Mouse (Mus musculus) activated CD4-positive, CD25-positive, alpha-beta regulatory T cell, adult 4 months (primary cell): ENCODE results near the gene Ext2. TPM values are rescaled to one million over a fixed set of nuclear protein-coding genes. Genes with fewer than 3 reads are reported as not detected.

Experiments
- ATAC-seq: one replicate; pipeline ENCODE4 v1.8.0; 2017
- polyA plus RNA-seq, 2 experiments: library from polyadenylated mRNA; unstranded; fragments of 100-300 nt; shearing (Covaris generic); gene quantifications; one replicate each; pipeline ENCODE4 v1.2.1; 2017

Ext2 gene
- polyA plus RNA-seq, 2 experiments from 2014 or later, result 12.6 to 15.0 TPM

GRCm38 (mm10) chr2:93677231-93677630 lies 145.1 kb downstream of the Ext2 start:
- ATAC-seq, result no peak

DNA sequence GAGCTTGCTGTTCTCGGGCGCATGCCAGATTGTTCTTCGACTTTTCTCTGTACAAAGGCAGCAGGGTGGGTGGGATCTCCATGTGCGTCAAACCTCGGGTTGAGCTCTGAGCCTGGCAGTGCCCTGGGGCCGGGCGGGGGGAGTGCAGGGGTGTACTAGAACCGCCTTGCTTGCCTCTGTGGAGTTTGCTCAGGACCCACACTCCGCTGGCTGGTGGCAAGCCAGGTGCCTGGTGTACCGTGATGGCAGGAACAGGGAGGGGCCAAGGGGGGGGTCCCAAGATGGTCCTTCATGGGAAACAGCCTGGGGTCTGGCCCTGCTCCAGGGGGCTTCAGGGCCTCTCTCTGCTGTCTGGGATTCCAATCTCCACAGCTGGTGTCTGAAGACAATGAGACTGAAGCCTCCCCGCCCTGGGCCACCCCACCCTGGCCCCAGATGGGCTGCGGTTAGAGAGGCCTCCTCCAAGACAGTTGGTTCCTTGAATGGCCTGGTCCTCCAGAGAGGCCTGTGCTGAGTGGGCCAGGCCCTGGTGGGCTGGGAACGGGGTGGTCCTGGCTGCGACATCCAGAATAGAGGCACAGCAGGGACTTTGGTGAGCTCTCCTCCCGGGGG lies 150.7 kb downstream of the Ext2 start:
- no peak for ATAC-seq

GRCm38 (mm10) chr2:93666146-93666858 lies 156.1 kb downstream of the Ext2 start:
- no peak for ATAC-seq

DNA sequence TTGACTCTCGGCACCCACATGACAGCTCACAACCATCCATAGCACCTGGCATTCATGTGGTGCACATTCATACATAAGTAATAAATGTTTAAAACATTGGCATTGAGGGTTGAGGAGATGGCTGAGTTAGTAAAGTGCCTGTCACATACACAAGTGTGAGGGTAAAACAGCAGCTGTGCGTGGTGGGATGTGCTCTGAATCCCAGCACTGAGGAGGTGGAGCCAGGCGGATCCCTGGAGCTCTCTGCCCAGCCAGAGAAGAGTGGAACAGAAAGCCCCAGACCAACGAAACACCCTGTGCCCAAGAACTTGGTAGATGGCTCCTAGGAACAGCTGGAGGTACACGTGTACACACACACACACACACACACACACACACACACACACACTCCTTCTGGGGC lies 156.9 kb downstream of the Ext2 start:
- ATAC-seq, result no peak

- ATAC-seq, result no peak
These were observed 160.0 kb downstream of the Ext2 start for GRCm38 (mm10) chr2:93662240-93662865.

- no peak for ATAC-seq
These were observed 161.3 kb downstream of the Ext2 start for GRCm38 (mm10) chr2:93661096-93661495.

- ATAC-seq, result no peak
These were observed 162.6 kb downstream of the Ext2 start for GRCm38 (mm10) chr2:93659705-93660308.

GRCm38 (mm10) chr2:93659004-93659403 lies 163.4 kb downstream of the Ext2 start:
- no peak for ATAC-seq

GRCm38 (mm10) chr2:93654336-93655055 lies 167.9 kb downstream of the Ext2 start:
- ATAC-seq, result no peak

DNA sequence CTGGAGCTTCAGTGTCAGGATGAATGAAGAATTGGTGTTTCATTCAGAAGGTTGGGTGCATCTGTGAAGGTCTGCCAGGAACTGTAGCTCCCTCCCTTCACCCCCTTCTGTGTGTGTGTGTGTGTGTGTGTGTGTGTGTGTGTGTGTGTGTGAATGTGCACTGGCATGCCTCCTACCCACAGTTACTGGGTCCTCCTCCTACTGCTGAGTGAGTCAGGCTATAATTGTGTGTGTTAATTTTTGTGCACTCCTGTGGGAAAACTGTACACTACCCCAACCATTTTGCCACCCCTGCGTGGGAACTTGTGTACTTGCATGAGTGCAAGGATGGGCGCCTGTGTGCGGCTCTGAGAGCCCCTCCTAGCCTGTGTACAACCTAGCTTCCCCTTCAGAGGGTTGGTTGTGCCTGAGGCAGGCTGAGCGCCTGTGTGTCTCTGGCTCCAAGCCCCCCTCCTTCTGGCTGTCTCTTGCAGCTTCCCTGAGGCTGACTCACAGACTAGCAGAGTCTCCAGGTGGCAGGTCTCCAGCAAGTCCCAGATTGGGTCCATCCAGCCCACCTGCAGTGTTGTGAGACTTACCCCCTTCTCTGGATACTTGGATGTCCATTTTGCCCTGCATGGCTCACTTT lies 173.0 kb downstream of the Ext2 start:
- no peak for ATAC-seq

GRCm38 (mm10) chr2:93647924-93648575 lies 174.3 kb downstream of the Ext2 start:
- ATAC-seq, result no peak

DNA sequence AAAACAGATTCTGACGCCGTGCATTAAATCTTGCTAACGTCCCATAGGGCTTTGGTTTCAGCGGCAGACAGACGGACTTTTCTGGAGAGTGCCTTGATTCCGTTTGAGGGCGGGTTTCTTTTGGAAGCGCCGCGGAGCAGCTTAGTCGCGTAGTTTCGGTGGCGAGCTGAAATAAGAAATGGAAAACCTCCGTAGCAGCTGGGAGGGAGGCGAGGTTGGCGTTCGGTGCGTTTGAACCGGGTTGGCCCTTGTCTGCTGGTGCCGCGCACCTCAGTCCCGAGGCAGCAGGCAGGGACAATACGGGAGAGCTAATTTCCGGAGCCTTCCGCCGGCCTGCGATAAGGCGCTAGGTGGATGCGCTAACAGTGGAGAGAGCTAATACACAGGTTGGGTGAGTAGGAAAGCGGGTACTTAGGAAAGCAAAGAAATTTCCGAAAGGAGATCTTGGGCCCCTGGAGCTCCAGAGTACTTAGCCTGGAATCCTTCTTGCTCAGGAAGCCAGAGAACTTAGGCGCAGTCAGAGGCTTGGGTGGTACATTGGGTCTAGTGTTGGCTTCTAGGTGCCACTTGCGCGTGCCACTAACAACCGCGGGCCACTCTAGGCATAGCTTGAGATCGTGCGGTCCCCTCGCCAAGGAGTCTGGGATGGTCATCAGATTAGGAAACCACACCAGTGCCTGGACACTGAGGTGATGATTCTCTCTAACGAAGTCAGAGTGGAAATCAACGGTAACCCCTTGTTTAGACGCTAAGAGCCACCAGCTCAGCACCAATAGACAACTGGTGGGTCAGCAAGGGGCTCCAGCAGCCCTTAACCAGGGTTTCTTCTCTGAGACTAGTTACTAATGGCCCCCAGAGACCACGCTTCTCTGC lies 175.1 kb downstream of the Ext2 start:
- no peak for ATAC-seq

DNA sequence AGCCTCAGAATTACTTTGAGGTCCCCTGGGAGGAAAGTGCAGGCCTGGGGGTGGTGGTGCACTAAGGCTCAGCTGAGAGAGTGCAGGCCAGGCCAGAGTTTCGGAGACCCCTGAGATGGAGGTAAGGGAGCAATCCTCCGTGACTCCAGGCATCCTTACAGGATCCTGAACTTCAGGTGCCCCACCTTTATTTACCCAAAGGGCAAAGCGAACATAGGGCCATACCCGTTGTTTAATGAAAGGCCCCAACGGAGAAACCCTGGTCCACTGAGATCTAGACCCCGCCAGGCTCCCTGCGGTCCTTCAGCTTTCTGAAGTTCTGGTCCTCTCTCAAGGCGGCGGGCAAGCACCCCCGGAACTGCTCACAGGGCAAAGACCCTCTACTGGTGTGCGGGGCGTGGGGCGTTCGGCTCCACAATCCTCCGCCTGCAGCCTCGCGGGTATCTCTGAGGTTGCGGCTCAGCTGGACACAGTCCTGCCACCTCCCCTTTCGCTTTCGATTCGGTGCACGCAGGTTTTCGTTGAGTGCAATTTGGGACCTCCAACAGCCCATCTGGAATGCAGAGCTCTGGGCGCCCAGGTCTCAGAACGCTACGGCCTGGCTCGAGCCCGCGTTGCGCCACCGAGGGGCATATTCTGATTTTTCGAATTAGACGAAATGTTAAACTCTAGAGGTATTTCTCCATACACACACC lies 176.6 kb downstream of the Ext2 start:
- no peak for ATAC-seq

- no peak for ATAC-seq
These were observed 177.2 kb downstream of the Ext2 start for GRCm38 (mm10) chr2:93645197-93645596.

DNA sequence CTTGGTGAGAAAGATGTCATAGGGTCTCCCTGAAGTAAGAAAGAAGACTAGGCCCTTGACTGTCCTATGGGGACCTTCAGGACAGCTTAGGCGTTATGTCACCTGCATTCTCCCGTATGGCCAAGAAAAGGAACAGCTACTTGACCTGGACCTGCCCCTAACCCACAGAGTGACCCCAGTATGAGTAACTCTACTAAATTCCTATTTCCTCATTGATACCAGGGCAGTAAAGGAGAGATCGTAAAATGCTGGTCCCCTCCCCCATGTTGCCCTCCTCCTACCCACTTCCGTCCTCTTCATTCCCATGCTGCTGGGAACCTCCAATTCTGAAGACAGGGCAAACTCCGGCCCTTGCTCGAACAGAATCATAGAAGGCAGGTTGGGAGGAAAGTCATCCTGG lies 177.6 kb downstream of the Ext2 start:
- ATAC-seq, result no peak

DNA sequence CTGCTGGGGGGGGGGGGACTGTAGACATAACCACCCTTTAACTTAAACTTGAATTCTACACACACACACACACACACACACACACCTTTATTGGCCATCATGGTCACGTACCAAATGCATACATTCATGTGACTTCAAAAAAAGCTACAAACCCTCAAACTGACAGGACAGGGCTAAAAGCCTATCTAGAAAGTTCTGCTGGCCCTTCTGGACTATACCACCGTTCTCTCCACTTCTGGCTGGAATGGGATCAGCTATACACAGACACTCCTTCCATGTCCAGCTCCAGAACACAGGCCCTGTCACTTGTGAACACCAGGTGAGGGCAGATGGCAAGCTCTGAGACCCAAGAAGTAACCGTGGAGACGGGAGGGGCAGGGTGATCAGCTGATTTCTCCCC lies 178.1 kb downstream of the Ext2 start:
- no peak for ATAC-seq

DNA sequence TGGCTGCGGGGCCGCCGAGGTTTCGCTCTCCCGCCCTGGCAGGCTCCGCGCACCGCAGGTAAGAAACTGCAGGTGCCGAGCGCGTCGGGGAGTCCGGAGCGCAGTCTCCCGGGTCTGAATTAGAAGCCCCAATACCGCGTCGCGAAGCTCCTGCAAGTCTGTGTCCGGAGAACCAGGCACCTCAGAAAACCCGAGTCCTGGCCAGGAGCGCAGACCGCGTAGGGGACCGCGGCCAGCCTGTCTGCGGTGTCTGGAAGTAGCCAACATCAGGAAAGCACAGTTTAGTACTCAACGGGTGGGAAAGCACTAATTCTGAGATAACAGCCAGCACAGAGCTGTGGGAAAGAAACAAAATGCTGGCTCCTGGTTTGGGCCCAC lies 179.0 kb downstream of the Ext2 start:
- no peak for ATAC-seq

- no peak for ATAC-seq
These were observed 187.8 kb downstream of the Ext2 start for GRCm38 (mm10) chr2:93634609-93635008.

- ATAC-seq, result no peak
These were observed 197.5 kb downstream of the Ext2 start for GRCm38 (mm10) chr2:93624665-93625408.
